12 mouse cellular contexts compared by ENCODE assay signal in the genomic region with DNA sequence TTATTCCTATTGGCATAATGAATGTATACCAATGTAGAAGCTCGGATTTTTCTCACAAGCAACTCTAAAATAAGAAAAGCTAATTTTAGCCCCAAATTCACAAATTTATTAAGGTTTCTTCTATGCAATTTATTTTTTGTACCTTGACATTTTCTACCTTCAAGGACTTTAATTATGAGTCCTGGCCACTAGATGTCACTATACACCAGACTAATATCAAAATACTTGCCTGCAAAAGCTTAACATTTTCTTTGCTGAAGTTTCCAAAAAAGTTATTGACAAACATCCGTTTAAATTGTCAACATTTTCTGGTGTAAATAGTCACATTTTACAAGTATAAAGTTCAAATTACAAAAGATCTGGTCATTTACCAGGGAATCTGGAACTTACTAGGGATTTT.
A peak's percentile ranks its signal among the peaks of the same experiment; 100 is the strongest.
DNase-seq lines count a peak whose midpoint lies in the region; ATAC-seq and TF ChIP-seq lines count a peak whose summit lies in the region.
"Had no signal": no experiment of that assay in that cellular context is flagged by ENCODE, and none has a peak within 500 bp of the region (broad histone marks: within the 10 kb centered on the region; RNA-seq: fewer than 3 reads in every experiment).

No protein-coding gene starts in this region.

- ATAC-seq in kidney, postnatal 0 days (replicated peaks; ENCODE audit: low FRiP score, low read depth) = no peak
- ATAC-seq in kidney, embryonic 15.5 days (replicated peaks; ENCODE audit: low FRiP score) = no peak

- H3K9me3 ChIP-seq in kidney, postnatal 0 days (replicated peaks; ENCODE audit: low read length) = no peaks in the 10 kb centered on the region
- no peaks in the 10 kb centered on the region for H3K9me3 ChIP-seq in kidney, embryonic 15.5 days (replicated peaks)
- H3K9me3 ChIP-seq in E14TG2a.4 (ENCODE audit: low read length) = no peaks in the 10 kb centered on the region
- H3K9me3 ChIP-seq: neural tube, embryonic 12.5 days had no signal

- no peak overlapping the region for H3K4me3 ChIP-seq in kidney, postnatal 0 days (replicated peaks; ENCODE audit: low read depth, low read length)
- H3K4me3 ChIP-seq in kidney, embryonic 15.5 days (replicated peaks) = no peak overlapping the region
- no peak overlapping the region for H3K4me3 ChIP-seq in E14TG2a.4 (replicated peaks; ENCODE audit: low read length)
- H3K4me3 ChIP-seq: neural tube, embryonic 12.5 days had no signal

- no peak overlapping the region for H3K9ac ChIP-seq in kidney, postnatal 0 days (ENCODE audit: low read depth, low read length)
- no peak overlapping the region for H3K9ac ChIP-seq in kidney, embryonic 15.5 days
- H3K9ac ChIP-seq: neural tube, embryonic 12.5 days had no signal

- no peaks in the 10 kb centered on the region for H3K4me1 ChIP-seq in kidney, postnatal 0 days (replicated peaks; ENCODE audit: insufficient read depth, low read length)
- no peaks in the 10 kb centered on the region for H3K4me1 ChIP-seq in kidney, embryonic 15.5 days
- H3K4me1 ChIP-seq in E14TG2a.4 (replicated peaks; ENCODE audit: low read depth, low read length) = no peaks in the 10 kb centered on the region
- H3K4me1 ChIP-seq: neural tube, embryonic 12.5 days had no signal

- DNase-seq in kidney, postnatal 0 days (ENCODE audit: low spot score) = peak; percentile 46
- peak; percentile 41 for DNase-seq in 416B (ENCODE audit: low read depth)
- peak; percentile 14 for DNase-seq in embryo, embryonic 10 days (ENCODE audit: low spot score)
- no peak for DNase-seq in cerebellum, postnatal 4 days (ENCODE audit: low spot score in 2 of 2)
- no peak for DNase-seq in testis, postnatal 10 days (ENCODE audit: low spot score)
- DNase-seq: cerebellum, postnatal 36 days; heart, postnatal 4 days; right cerebral cortex, postnatal 4 days had no signal

- no peak overlapping the region for H3K27ac ChIP-seq in kidney, postnatal 0 days
- no peak overlapping the region for H3K27ac ChIP-seq in kidney, embryonic 15.5 days
- H3K27ac ChIP-seq: macrophage; neural tube, embryonic 12.5 days had no signal

- peak; percentile 64 for TF ChIP-seq CTCF in kidney, postnatal 0 days (IDR thresholded peaks at IDR 0.05; ENCODE audit: low read depth)
- peak; percentile 23; the same call in 1 of the 2 replicates for TF ChIP-seq CTCF in E14TG2a.4 (conservative IDR thresholded peaks at IDR 0.05; ENCODE audit: low read length)

- 9% methylated on average over 2 of the region's 2 CpGs for WGBS in kidney, postnatal 0 days
- 17% methylated on average over 2 of the region's 2 CpGs for WGBS in kidney, embryonic 15.5 days

- no peaks in the 10 kb centered on the region for H3K36me3 ChIP-seq in kidney, postnatal 0 days (ENCODE audit: insufficient read depth, low read length)
- H3K36me3 ChIP-seq in kidney, embryonic 15.5 days = no peaks in the 10 kb centered on the region
- no peaks in the 10 kb centered on the region for H3K36me3 ChIP-seq in E14TG2a.4 (ENCODE audit: insufficient read depth, low read length)
- H3K36me3 ChIP-seq: neural tube, embryonic 12.5 days had no signal

- H3K27me3 ChIP-seq in kidney, postnatal 0 days (ENCODE audit: insufficient read depth, low read length) = no peaks in the 10 kb centered on the region
- H3K27me3 ChIP-seq in kidney, embryonic 15.5 days = no peaks in the 10 kb centered on the region
- H3K27me3 ChIP-seq in E14TG2a.4 (ENCODE audit: insufficient read depth, low read length) = no peaks in the 10 kb centered on the region
- H3K27me3 ChIP-seq: neural tube, embryonic 12.5 days had no signal

- H3K4me2 ChIP-seq in kidney, postnatal 0 days (ENCODE audit: low read length) = no peak overlapping the region
- H3K4me2 ChIP-seq in kidney, embryonic 15.5 days = no peak overlapping the region
- H3K4me2 ChIP-seq: neural tube, embryonic 12.5 days had no signal

Comparison
In these comparisons a context has a peak if more than half of its experiments do, and no peak if none do; other contexts are left out.
1. DNase-seq: peak in kidney, postnatal 0 days (single experiment), 416B (single experiment) and embryo, embryonic 10 days (single experiment); none in cerebellum, postnatal 4 days (0 of 2) and testis, postnatal 10 days (single experiment).